In the genomic region with DNA sequence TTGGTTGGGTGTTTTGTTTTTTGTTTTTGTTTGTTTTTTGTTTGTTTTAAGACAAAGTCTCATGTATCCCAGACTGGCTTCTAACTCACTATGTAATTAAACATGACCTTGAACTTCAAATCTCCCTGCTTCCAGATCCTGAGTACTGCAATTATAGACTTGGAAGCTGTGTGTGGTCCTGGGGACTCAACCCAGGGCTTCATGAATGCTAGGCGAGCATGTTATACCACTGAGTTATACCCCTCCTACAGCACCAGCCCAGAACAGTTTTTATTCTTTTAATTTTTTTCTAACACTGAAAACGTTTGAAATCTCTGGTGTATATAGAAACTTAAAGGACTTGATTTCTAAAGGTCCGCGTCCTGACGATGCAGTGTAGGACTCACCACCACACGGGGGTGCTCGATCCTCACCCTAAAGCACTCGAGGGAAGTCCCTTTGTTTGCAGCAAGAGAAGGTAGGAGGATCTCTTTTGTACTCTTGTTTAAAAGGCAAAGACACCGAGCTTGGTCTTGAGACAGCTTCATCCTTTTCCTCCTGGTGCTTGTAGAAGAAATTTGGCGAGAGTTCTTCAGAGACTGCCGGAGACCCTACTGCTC, we compare ENCODE assay signal across 8 mouse cellular contexts.
A peak's percentile ranks its signal among the peaks of the same experiment; 100 is the strongest.
DNase-seq lines count a peak whose midpoint lies in the region; ATAC-seq and TF ChIP-seq lines count a peak whose summit lies in the region.

No protein-coding gene starts in this region.

- H3K27ac ChIP-seq in CH12.LX (ENCODE audit: insufficient read depth, low read depth): no peak overlapping the region
- H3K27ac ChIP-seq in heart, embryonic 15.5 days: no peak overlapping the region
- no peak overlapping the region for H3K27ac ChIP-seq in liver, postnatal 0 days (ENCODE audit: low read depth)

- TF ChIP-seq RAD21 in CH12.LX (IDR thresholded peaks at IDR 0.05; ENCODE audit: low read depth, low read length): peak; percentile 97

- dilution Hi-C loops in CH12.LX (cut with MboI; ENCODE audit: extremely low pct_ligation_motif_present, extremely low pct_unique_long_range_greater_than_20kb, low sequenced_read_pairs): no loop called here

- H3K4me3 ChIP-seq in CH12.LX (replicated peaks in 1 of 3; ENCODE audit: low read depth in 2 of 3, low read length in 2 of 3, poor library complexity in 1 of 3): no peak overlapping the region
- no peak overlapping the region for H3K4me3 ChIP-seq in heart, embryonic 15.5 days
- H3K4me3 ChIP-seq in liver, postnatal 0 days (ENCODE audit: low read depth, low read length): no peak overlapping the region

- DNase-seq in CH12.LX (ENCODE audit: extremely low read depth): peak; percentile 85
- peak; percentile 92 for DNase-seq in brain, adult 2 months (ENCODE audit: low read depth, low spot score)
- DNase-seq in fibroblast of lung, adult 2 months (ENCODE audit: low read depth): peak; percentile 53
- DNase-seq in kidney, postnatal 14 days: peak; percentile 83
- peak; percentile 84 for DNase-seq in liver, postnatal 0 days
- DNase-seq in testis, postnatal 14 days (ENCODE audit: low spot score): peak; percentile 26

- H3K79me2 ChIP-seq in CH12.LX (replicated peaks; ENCODE audit: control insufficient read depth, extremely low read depth, insufficient read depth, poor library complexity, severe bottlenecking): no peaks in the 10 kb centered on the region

- ATAC-seq in heart, embryonic 15.5 days (replicated peaks; ENCODE audit: insufficient number of reproducible peaks, insufficient read depth, low FRiP score, low read depth): peak; percentile 56; the same call in 1 of the 2 replicates
- ATAC-seq in liver, postnatal 0 days: peak; percentile 70
- peak; percentile 83 for ATAC-seq in neutrophil, adult 5-6 weeks (ENCODE audit: extremely low read depth, insufficient number of reproducible peaks, low FRiP score, poor library complexity, severe bottlenecking)

- TF ChIP-seq EP300 in CH12.LX (IDR thresholded peaks at IDR 0.05; ENCODE audit: low read length): no peak
- TF ChIP-seq EP300 in liver, postnatal 0 days (IDR thresholded peaks at IDR 0.05; ENCODE audit: low read depth): no peak

- H3K9ac ChIP-seq in CH12.LX (ENCODE audit: insufficient read depth, low read depth): no peak overlapping the region
- H3K9ac ChIP-seq in heart, embryonic 15.5 days: no peak overlapping the region
- H3K9ac ChIP-seq in liver, postnatal 0 days (replicated peaks): no peak overlapping the region

- H3K36me3 ChIP-seq in CH12.LX (replicated peaks in 1 of 2; ENCODE audit: control insufficient read depth in 1 of 2, insufficient read depth in 1 of 2, low read length in 1 of 2): peaks cover 0 to 2% of the 10 kb centered on the region in 2 experiments
- no peaks in the 10 kb centered on the region for H3K36me3 ChIP-seq in heart, embryonic 15.5 days
- H3K36me3 ChIP-seq in liver, postnatal 0 days (replicated peaks; ENCODE audit: insufficient read depth, low read length): no peaks in the 10 kb centered on the region

- H3K4me1 ChIP-seq in CH12.LX (ENCODE audit: control insufficient read depth in 1 of 2, insufficient read depth in 2 of 2): peaks cover 13 to 35% of the 10 kb centered on the region in 2 experiments
- H3K4me1 ChIP-seq in heart, embryonic 15.5 days (replicated peaks): peaks cover 4% of the 10 kb centered on the region; the same call in 1 of the 2 replicates
- 0 out of 2 replicates have a peak, but pooled peaks cover 6% of the 10 kb centered on the region for H3K4me1 ChIP-seq in liver, postnatal 0 days (ENCODE audit: insufficient read depth)

- no peak overlapping the region for H3K4me2 ChIP-seq in CH12.LX (ENCODE audit: insufficient read depth, low read depth, poor library complexity, severe bottlenecking)
- no peak overlapping the region for H3K4me2 ChIP-seq in heart, embryonic 15.5 days
- H3K4me2 ChIP-seq in liver, postnatal 0 days (ENCODE audit: low read depth, low read length): no peak overlapping the region

- TF ChIP-seq POLR2A in CH12.LX (IDR thresholded peaks at IDR 0.05; ENCODE audit: low read depth, low read length): no peak

- no peaks in the 10 kb centered on the region for H3K27me3 ChIP-seq in CH12.LX (replicated peaks)
- H3K27me3 ChIP-seq in heart, embryonic 15.5 days: no peaks in the 10 kb centered on the region
- no peaks in the 10 kb centered on the region for H3K27me3 ChIP-seq in liver, postnatal 0 days (ENCODE audit: insufficient read depth, low read length)

- in situ Hi-C loops in CH12.LX (cut with MboI; ENCODE audit: low pct_ligation_motif_present, low pct_unique_long_range_greater_than_20kb, low sequenced_read_pairs): loop anchor here (5.0 to 10.0 kb wide), 2 partner anchors 286 to 453 kb away; no protein-coding TSS in a partner anchor

- no peaks in the 10 kb centered on the region for H3K9me3 ChIP-seq in CH12.LX (replicated peaks; ENCODE audit: low read length)
- H3K9me3 ChIP-seq in heart, embryonic 15.5 days (replicated peaks): no peaks in the 10 kb centered on the region
- no peaks in the 10 kb centered on the region for H3K9me3 ChIP-seq in liver, postnatal 0 days (ENCODE audit: low read length)

- peak; percentile 47 to 94; a peak in 3 of 4 replicates for TF ChIP-seq CTCF in CH12.LX (conservative IDR thresholded peaks at IDR 0.05 in 1 of 2, IDR thresholded peaks at IDR 0.05 in 1 of 2; ENCODE audit: low read depth in 2 of 2, low read length in 2 of 2)
- TF ChIP-seq CTCF in liver, postnatal 0 days (IDR thresholded peaks at IDR 0.05; ENCODE audit: low read depth): peak; percentile 88

- 11% methylated on average over 11 of the region's 11 CpGs for WGBS in heart, embryonic 15.5 days
- WGBS in liver, postnatal 0 days (ENCODE audit: insufficient replicate concordance): 14% methylated on average over 11 of the region's 11 CpGs

TF ChIP-seq in CH12.LX, 34 proteins besides CTCF, POLR2A, EP300 and RAD21:
- TF ChIP-seq IRF4 (IDR thresholded peaks at IDR 0.05; ENCODE audit: low read depth, low read length) (0 out of 2 replicates have a peak, but pooled peaks have one; percentile 39), MXI1 (IDR thresholded peaks at IDR 0.05; ENCODE audit: low read depth, low read length) (no peak), SMC3 (IDR thresholded peaks at IDR 0.05; ENCODE audit: low read depth, low read length) (peak; percentile 89), E2F4 (IDR thresholded peaks at IDR 0.05; ENCODE audit: insufficient replicate concordance, low read depth, low read length) (peak; percentile 58; the same call in 1 of the 2 replicates), TCF12 (IDR thresholded peaks at IDR 0.05; ENCODE audit: low read depth, low read length) (0 out of 2 replicates have a peak, but pooled peaks have one; percentile 33), ZC3H11A (IDR thresholded peaks at IDR 0.05; ENCODE audit: low read depth, low read length) (peak; percentile 70), NRF1 (IDR thresholded peaks at IDR 0.05; ENCODE audit: low read depth, low read length) (0 out of 2 replicates have a peak, but pooled peaks have one; percentile 31), MAFK (IDR thresholded peaks at IDR 0.05; ENCODE audit: insufficient replicate concordance, low read length) (peak; percentile 22; the same call in 1 of the 2 replicates), BHLHE40 (IDR thresholded peaks at IDR 0.05; ENCODE audit: low read depth, low read length) (no peak), CHD2 (IDR thresholded peaks at IDR 0.05; ENCODE audit: low read length) (no peak), NELFE (IDR thresholded peaks at IDR 0.05; ENCODE audit: low read depth, low read length) (peak; percentile 38; the same call in 1 of the 2 replicates)

Comparison
In these comparisons a context has a peak if more than half of its experiments do, and no peak if none do; other contexts are left out.
1. DNase-seq: peak in every context shown above with its lines; median percentile 92 in brain, adult 2 months; 85 in CH12.LX; 84 in liver, postnatal 0 days; 83 in kidney, postnatal 14 days; 53 in fibroblast of lung, adult 2 months; 26 in testis, postnatal 14 days.